Mouse (Mus musculus) cerebellum, adult 2 months (tissue): Measurements from ENCODE around the gene Usb1. TPM values are rescaled to one million over a fixed set of nuclear protein-coding genes. Genes with fewer than 3 reads are reported as not detected.
"Not testable (repeated sequence)": the region's sequence is repeated elsewhere in the genome, so short reads cannot be mapped to it uniquely, and the experiment has no call there.

Source experiments
- DNase-seq, 2 experiments: peaks; one replicate each; pipeline ENCODE4 v3.0.0; 2021
- H3K27ac ChIP-seq: fragments of 200-500 bp; 2 replicates; pipeline ENCODE4 v1.5.1; 2012; ENCODE audit warnings: low read length, control low read depth, inconsistent platforms; ENCODE audit not compliant: insufficient read depth
- H3K27me3 ChIP-seq: fragments of 200-500 bp; 2 replicates; pipeline ENCODE4 v1.6.1; 2012; ENCODE audit warnings: inconsistent platforms, mild to moderate bottlenecking, low read length, moderate library complexity; ENCODE audit not compliant: control insufficient read depth, insufficient read depth
- H3K4me1 ChIP-seq: fragments of 200-500 bp; 2 replicates; pipeline ENCODE4 v1.6.1; 2011; ENCODE audit warnings: low read length; ENCODE audit not compliant: control insufficient read depth, insufficient read depth
- H3K4me3 ChIP-seq: fragments of 200-500 bp; replicated peaks from 2 replicates; pipeline ENCODE3; 2011; ENCODE audit warnings: mild to moderate bottlenecking, low read depth, low read length, control low read depth; ENCODE audit not compliant: insufficient read depth
- CTCF ChIP-seq: fragments of 200-500 bp; IDR thresholded peaks from 2 replicates; pipeline ENCODE4 v1.5.1; 2011; ENCODE audit warnings: low read depth, mild to moderate bottlenecking, control low read depth, low read length, moderate library complexity, borderline replicate concordance; ENCODE audit not compliant: insufficient read depth
- POLR2A ChIP-seq: fragments of 200-500 bp; IDR thresholded peaks from 2 replicates; pipeline ENCODE4 v1.6.1; 2011; ENCODE audit warnings: low read length, control low read depth, borderline replicate concordance; ENCODE audit not compliant: insufficient read depth
- WGBS: fragments of 180-500 bp; shearing (Covaris S2); methylation state at CpG from one replicate; pipeline ENCODE4 v1.1.7; 2018; 5-methylcytosine and 5-hydroxymethylcytosine counted together
- polyA plus RNA-seq: library from polyadenylated mRNA; depleted of rRNA; stranded (reverse); fragments of >200 nt; gene quantifications from 2 replicates; pipeline ENCODE4 v1.2.3, GENCODE M21; 2012

Usb1 gene
- polyA plus RNA-seq, 1 experiment: 12.4 TPM

DNA sequence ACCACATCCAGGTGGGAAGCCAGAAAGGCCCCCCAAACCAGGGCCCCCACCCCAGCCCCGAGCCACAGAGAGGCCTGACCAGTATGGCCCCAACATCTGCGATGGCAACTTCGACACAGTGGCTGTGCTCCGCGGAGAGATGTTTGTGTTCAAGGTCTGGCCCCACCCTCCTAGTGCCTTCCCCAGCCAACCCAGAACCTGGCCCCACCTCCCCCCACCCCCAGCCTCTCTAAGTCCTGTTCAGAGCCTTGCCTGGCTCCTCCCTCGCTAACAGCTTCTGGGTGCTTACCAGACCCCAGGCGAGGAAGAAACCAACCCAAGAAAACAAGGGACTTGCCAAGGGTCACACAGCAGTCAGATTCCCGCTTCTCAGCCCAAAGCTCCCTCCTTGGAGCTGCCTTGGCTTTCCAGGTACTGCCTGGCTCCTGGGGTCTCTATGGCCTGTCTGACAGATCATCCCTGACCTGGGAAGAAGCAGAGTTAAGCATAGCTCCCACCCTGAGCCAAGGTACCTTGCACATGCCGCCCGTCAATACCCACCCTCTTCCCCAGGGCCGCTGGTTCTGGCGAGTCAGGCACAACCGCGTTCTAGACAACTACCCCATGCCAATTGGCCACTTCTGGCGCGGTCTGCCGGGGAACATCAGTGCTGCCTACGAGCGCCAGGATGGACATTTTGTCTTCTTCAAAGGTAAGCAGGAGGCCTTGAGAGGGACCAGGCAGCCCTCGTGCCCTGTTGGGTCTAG, 37.7 kb downstream of the Usb1 start:
- TF ChIP-seq CTCF (no peak), POLR2A (no peak)
- no peak for DNase-seq
- Histone ChIP-seq H3K27me3 (no peaks in the 10 kb centered on the region), H3K4me1 (no peaks in the 10 kb centered on the region), H3K4me3 (no peak overlapping the region), H3K27ac (no peak overlapping the region)
- 58% methylated on average over 20 of the region's 20 CpGs for WGBS

DNA sequence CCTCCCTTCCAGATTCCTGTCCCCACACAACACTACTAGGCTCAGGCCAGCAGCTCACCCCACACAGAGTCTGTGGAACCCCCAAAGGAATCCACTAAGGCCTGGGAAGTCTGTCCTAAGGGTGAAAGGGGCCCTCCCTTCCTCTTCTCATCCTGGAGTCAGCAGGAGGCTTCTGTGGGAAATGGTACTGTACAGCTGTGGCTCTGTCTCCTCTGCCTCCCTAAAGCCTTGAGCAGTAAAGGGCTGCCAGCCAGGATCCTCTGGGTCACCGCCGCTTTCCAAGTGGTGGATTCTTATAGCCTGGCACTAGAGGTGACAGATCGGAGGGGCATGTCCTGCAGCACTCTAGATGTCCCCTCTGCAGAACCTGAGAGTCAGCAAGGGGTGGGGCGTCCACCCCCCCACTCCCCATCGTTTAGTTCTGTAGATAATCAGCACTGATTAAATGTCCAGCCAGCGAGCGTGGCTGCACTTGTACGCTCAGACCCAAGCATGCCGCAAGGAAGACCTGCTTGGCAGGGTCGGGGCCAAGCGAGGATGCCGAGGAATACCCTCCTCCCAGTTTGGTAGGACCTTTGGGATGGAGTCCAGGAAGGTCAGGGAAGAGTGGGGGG, 41.4 kb downstream of the Usb1 start:
- H3K27me3 ChIP-seq: no peaks in the 10 kb centered on the region
- TF ChIP-seq POLR2A (no peak), CTCF (no peak)
- DNase-seq: no peak
- WGBS: 71% methylated on average over 12 of the region's 12 CpGs
- no peak overlapping the region for H3K27ac ChIP-seq
- no peaks in the 10 kb centered on the region; the same call in 1 of the 2 replicates for H3K4me1 ChIP-seq
- no peak overlapping the region for H3K4me3 ChIP-seq

DNA sequence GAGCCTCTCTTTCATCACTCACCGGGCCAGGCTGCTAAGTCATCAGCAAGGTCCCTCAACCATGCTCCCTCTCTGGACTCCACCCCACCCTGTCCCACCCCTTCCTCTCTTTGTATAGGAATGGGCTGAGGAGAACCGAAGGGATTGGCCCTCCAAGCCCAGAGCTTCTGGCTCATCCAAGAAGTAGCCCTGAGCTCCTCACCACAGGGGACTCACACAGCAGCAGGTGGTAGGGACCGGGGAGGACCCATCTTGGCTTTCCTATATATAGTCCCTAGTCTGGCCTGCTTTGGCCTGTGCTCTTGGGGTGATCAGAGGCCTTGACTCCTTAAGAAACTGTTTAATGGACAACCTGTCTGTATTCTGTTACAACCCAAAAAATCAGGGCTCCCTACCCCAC, 42.3 kb downstream of the Usb1 start:
- Histone ChIP-seq H3K4me1 (no peaks in the 10 kb centered on the region; the same call in 1 of the 2 replicates), H3K27me3 (no peaks in the 10 kb centered on the region), H3K27ac (no peak overlapping the region), H3K4me3 (no peak overlapping the region)
- no peak for DNase-seq
- TF ChIP-seq CTCF (no peak), POLR2A (no peak)
- WGBS: 68% methylated on average over 3 of the region's 3 CpGs

DNA sequence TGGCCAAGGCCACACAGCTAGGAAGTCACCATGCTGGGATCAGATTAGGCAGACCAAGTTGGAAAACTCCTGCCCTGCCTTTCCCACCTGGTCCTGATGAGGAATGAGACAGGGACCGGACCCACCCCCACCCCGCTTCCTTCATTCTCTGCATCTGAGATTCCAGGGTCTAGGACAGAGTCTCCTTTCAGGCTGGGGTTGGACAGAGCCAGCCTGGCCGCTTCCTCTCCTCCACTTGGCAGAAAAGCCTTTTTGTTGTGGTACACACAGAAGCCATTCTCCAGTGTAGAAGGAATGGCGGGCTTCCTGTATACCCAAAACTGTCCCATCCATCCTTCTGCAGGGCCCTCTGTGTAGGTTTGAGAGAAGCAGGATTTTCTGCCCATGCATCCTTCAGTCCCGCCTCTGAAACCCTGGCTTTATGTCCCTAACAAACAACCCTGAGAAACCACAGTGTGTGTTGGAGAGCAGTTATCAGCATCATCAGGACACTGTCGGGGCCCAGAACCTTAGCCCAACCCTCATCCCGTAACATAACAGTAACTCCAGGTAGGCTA, 43.4 kb downstream of the Usb1 start:
- H3K27ac ChIP-seq: no peak overlapping the region

DNA sequence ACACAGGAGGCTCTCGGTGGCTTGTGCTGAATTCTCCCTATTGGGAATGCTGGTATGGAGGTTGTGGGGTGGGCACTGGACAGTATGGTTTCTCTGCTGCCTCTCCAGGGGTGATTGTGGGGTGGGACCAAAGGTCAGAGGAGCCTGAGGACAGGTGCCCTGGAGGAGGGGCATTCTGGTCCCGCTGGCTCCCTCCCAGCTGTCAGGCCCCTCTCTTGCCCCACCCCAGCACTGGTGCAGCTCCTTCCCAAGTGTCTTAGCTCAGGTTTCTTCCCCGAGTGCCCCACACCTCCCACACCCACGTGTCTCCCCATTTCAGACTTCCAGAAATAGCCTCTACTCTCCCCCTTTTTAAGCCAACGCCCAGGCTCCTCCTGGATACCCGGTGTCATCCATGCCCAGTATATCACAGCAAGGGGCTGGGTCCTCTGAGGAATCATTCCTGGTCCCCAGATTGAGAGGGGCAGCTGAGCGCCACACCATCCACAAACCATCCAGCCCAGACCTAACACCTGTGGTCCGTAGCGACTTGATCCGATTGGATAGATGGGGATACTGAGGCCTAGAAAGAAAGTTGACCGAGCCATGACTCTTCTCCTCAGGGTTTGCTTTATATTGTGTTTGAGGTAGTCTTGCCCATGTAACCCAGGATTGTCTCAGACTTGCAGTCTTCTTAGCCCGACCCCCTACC, 44.4 kb downstream of the Usb1 start:
- no peaks in the 10 kb centered on the region for H3K27me3 ChIP-seq
- no peak overlapping the region for H3K4me3 ChIP-seq
- TF ChIP-seq POLR2A (no peak), CTCF (no peak)
- H3K4me1 ChIP-seq: no peaks in the 10 kb centered on the region; the same call in 1 of the 2 replicates
- no peak overlapping the region for H3K27ac ChIP-seq
- DNase-seq: no peak
- 79% methylated on average over 12 of the region's 12 CpGs for WGBS

More for the DNA sequence above, 43.4 kb downstream of the Usb1 start:
- no peak for DNase-seq
- 83% methylated on average over 7 of the region's 7 CpGs for WGBS
- no peak for TF ChIP-seq POLR2A
- TF ChIP-seq CTCF: no peak
- Histone ChIP-seq H3K4me1 (no peaks in the 10 kb centered on the region; the same call in 1 of the 2 replicates), H3K4me3 (no peak overlapping the region), H3K27me3 (no peaks in the 10 kb centered on the region)

DNA sequence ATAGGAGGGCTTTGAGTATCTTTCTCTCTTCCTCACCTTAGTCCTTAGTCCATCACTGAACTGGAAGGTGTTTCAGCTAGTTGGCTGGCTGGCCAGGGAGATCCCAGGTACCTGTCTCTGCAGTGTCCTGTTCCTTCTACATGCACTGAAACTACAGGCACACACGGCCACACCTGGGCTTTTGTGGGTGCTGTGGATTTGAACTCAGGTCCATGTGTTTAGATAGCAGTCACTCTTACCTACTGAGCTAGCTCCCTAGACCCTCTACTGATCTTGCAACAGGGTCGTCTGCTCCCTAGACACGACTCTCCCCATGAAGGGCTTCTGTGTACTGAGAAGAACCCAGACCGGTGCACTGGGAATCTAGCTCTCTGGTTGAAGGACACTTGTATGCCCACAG, 45.0 kb downstream of the Usb1 start:
- Histone ChIP-seq H3K27ac (no peak overlapping the region), H3K27me3 (no peaks in the 10 kb centered on the region; the same call in 1 of the 2 replicates), H3K4me3 (no peak overlapping the region), H3K4me1 (no peaks in the 10 kb centered on the region; the same call in 1 of the 2 replicates)
- WGBS: 80% methylated on average over 4 of the region's 4 CpGs
- no peak for DNase-seq
- TF ChIP-seq CTCF (no peak), POLR2A (no peak)

DNA sequence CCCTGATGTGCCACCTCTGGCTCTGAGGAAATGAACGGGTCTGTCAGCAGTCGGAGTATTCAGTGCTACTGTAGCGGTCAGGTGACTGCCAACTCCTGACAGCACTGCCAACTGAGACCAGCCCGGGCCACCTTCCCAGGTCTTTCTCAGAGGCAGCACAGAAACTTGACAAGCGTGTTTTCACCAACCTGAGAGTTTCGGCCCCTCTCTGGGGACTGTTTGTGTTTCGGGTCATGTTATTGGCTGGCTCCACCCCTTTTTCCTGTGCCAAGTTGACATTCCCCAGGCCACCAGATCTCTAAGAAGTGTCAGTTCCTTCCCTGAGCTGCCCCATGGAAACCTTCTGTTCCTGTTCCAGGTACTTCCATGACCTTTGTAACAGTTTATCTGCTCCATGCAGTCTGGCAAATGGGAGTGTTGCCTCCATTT, 45.8 kb downstream of the Usb1 start:
- no peak for DNase-seq
- Histone ChIP-seq H3K4me3 (no peak overlapping the region), H3K27ac (no peak overlapping the region), H3K27me3 (no peaks in the 10 kb centered on the region; the same call in 1 of the 2 replicates), H3K4me1 (no peaks in the 10 kb centered on the region; the same call in 1 of the 2 replicates)
- WGBS: 25% methylated on average over 7 of the region's 7 CpGs
- no peak for TF ChIP-seq POLR2A
- no peak for TF ChIP-seq CTCF

DNA sequence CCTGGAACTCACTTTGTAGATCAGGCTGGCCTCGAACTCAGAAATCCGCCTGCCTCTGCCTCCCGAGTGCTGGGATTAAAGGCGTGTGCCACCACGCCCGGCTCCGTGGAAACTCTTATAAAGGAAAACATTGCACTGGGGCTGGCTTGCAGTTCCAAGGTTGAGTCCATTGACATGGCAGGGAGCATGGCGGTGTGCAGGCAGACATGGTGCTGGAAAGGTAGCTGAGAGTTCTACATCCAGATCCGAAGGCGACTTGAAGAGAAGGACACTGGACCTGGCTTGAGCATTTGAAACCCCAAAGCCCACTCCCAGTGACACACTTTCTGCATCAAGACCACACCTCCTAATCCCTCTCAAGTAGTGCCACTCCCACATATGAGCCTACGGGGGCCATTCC, 46.8 kb downstream of the Usb1 start:
- not testable (repeated sequence) for H3K4me3 ChIP-seq, H3K27ac ChIP-seq, H3K4me1 ChIP-seq, DNase-seq, H3K27me3 ChIP-seq
- 96% methylated on average over 11 of the region's 11 CpGs for WGBS
